Mouse (Mus musculus) cortical plate, adult 2 months (tissue): Measurements from ENCODE around the gene Igfbp6.

Experiments used
- CTCF ChIP-seq: fragments of 200-500 bp; IDR thresholded peaks from 2 replicates; pipeline ENCODE4 v1.5.1; 2011; ENCODE audit warnings: mild to moderate bottlenecking, control low read depth, low read length; ENCODE audit not compliant: insufficient read depth; ENCODE audit errors: extremely low read depth
- POLR2A ChIP-seq: fragments of 200-500 bp; IDR thresholded peaks from 2 replicates; pipeline ENCODE4 v1.6.1; 2011; ENCODE audit warnings: mild to moderate bottlenecking, low read length, control low read depth; ENCODE audit not compliant: insufficient read depth; ENCODE audit errors: extremely low read depth

DNA sequence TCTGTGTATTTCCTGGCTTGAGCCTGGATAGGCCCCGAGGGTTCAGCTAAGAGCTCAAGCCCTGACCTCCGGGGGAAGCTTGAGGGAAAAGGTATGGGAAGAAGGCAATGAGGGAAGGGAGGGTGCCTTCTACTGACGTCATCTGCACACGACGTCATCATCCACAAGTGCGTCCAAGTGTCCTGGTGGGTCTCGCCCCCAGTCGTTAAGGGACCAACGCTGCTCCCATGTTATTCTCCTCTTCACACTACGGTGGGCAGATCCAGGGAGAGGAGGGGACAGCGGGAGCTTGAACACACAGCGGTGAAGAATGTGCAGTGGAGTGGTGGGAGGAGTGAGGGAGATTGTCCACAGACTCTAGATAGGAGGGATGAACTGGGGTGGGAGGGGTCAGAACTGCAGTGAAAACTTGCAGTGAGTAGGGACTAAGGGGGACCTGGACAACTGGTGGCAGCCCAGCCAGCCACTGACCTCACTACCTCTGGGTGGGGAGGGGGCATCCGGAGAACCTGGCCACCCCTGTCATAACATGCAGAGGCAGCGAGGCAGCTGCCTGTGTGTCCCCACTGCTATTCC, 40.7 kb upstream of the Igfbp6 start:
- no peak for TF ChIP-seq POLR2A
- no peak for TF ChIP-seq CTCF
